Mouse (Mus musculus): ENCODE measurements around the gene Jmjd8.
"Not testable (repeated sequence)": the region's sequence is repeated elsewhere in the genome, so short reads cannot be mapped to it uniquely, and the experiment has no call there.

Jmjd8 gene

GRCm38 (mm10) chr17:25863681-25864080 lies 35.0 kb downstream of the Jmjd8 start:
- no peak for DNase-seq

GRCm38 (mm10) chr17:25864311-25864710 lies 35.6 kb downstream of the Jmjd8 start:
- no peak for DNase-seq

DNA sequence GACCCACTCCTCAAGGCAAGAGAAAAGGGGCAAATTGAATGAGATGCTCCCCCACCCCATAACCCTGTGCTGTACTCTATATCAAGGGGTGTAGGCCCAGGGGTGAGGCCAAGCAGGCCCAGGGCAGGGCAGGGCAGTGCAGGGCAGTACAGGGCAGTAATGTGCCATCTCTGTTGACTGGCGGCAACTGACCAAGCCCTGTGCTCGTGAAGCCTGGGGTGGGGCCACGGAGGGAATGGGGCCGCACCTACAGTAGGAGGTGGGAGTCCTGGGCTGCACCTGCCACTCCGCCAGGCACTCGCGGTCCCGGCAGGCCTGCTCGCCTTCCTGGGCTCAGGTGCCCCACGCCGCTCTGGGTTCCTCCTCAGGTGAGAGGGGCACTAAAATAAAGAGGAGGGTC lies 36.6 kb downstream of the Jmjd8 start:
- no peak for DNase-seq

GRCm38 (mm10) chr17:25866172-25866571 lies 37.5 kb downstream of the Jmjd8 start:
- no peak for DNase-seq

DNA sequence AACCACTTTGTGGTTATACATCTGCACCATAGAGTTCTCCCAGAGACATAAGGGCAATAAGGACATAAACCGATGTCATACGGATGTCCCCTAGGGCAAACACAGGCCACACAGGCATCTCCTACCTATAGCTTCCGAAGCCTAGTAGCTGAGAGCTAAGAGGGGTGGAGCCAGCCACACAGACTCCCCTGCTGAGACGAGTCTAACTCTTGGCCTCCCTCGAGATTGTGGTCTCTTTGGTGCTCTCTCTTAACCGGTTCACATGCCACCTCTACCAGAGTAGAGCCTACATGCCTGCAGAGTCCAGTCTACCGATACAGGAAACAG lies 38.8 kb downstream of the Jmjd8 start:
- DNase-seq = no peak

GRCm38 (mm10) chr17:25867836-25868600 lies 39.4 kb downstream of the Jmjd8 start:
- DNase-seq = peak; percentile 43 to 64

GRCm38 (mm10) chr17:25868601-25869191 lies 40.0 kb downstream of the Jmjd8 start, which contains the start of gene Mcrip2:
Gene Mcrip2 (minus strand): TSS chr17:25868764.
- peak; percentile 85 to 88 for DNase-seq

- no peak for DNase-seq
Measured at GRCm38 (mm10) chr17:25869498-25869897, 40.8 kb downstream of the Jmjd8 start.

GRCm38 (mm10) chr17:25869954-25870353 lies 41.3 kb downstream of the Jmjd8 start:
- no peak for DNase-seq

DNA sequence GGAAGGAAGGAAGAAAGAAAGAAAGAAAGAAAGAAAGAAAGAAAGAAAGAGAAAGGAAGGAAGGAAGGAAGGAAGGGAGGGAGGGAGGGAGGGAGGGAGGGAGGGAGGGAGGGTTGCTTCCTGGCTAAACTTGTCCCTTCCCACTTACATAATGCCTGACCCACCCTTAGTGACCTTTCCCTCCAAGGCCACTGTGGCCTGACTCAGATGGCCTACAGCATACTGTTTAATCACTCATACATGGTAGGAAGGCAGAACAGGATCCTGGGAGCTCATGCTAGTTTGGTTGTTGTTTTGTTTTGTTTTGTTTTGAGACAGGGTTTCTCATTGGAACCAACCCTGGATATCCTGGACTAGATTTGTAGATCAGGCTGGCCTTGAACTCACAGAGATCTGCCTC lies 42.9 kb downstream of the Jmjd8 start:
- DNase-seq = not testable (repeated sequence)

DNA sequence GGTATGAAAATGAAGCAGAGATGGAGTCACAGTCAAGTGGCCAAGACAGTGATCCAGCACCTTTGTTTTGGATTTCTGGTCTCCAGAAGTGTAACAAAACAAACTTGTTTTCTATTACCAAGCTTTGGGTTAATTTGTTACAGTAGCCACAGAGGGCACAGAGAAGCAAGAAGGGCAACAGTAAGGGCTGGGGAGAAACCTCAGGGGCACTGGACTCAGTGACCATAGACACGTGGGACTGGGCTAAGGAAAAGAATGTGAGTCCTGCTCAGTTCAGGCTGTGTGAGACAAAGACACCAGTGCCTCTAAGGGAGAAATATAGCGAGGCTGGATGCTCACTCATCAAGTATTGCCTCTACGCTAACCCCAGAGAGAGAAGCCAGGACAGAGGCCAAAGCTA lies 44.0 kb downstream of the Jmjd8 start:
- DNase-seq = no peak

GRCm38 (mm10) chr17:25873405-25874147 lies 44.9 kb downstream of the Jmjd8 start:
- DNase-seq = no peak

DNA sequence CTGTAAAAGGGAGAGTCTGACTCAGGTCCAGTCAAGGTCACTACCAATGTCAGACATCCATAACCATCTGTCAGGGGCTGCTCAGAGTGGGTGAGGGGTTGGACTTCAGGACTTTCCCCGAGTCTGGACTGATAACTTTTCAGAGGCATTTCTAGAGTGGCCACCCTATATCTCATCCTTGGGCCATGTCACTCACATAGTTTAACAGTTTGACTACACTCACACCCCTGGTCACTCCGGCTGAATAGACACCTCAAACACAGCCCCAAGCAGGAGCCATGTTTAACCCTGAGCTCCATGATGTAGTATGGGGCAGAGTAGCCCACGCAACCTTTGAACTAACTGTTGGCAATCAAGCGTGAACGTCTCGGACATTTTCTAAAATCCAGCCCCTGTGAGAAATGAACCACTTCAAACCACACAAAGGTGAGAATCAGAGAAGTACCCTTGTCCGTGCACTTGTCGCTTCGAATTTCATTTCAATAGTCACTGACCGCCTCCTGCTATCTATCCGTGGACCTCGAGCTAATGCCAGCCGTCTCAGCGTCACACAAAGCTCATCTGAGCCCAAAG lies 45.6 kb downstream of the Jmjd8 start:
- no peak for DNase-seq

- peak; percentile 90 to 93 for DNase-seq
Measured at GRCm38 (mm10) chr17:25874721-25875170, 46.1 kb downstream of the Jmjd8 start, which contains the start of gene Mettl26. Gene Mettl26 (plus strand): TSS chr17:25875074.

GRCm38 (mm10) chr17:25875171-25876136 lies 46.8 kb downstream of the Jmjd8 start:
- DNase-seq = peak; percentile 91 to 92

DNA sequence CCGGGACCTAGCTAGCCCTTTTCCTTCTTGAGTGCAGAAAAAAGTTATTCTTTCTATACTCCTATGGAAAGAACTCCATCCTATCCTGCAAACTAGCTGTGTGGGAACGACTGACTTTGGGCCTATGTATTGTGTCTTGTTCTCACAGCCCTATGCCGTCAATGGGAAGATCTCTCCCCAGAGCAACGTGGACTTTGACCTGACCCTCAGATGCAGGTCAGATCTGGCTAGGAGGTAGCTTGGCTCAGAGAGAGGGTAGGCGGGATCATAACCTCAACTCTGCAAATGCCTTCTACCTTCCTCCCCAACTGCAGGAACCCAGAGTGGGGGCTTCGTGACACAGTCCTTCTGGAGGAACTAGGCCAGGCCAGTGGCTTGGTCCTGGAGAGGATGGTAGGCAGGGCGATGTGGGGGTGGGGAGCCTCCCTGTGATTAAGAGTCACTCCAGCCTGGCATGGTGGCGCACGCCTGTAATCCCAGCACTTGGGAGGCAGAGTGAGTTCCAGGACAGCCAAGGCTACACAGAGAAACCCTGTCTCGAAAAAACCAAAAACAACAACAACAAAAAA lies 47.8 kb downstream of the Jmjd8 start:
- no peak for DNase-seq

DNA sequence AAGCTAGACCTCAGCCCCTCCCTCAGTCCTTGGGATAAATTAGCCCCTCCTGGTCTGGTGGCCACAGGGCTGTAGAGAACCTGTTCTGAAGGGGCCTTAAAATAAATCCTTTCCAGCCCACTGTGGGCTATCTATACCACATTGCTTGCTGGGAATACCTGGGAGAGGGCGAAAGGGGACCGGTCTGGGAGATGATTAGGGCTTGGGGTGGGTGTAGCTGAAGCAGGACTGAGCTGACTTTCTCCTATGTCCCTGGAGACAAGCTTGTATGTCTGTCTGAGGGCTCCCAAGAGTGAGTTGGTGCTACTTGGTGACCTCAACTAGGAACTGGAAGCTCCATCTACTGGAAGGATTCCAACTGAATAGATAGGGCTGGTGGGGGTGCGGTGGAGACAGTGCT lies 48.4 kb downstream of the Jmjd8 start:
- no peak for DNase-seq

- DNase-seq = no peak
Measured at GRCm38 (mm10) chr17:25877741-25878610, 49.3 kb downstream of the Jmjd8 start.

- DNase-seq = no peak
Measured at GRCm38 (mm10) chr17:25878611-25879180, 50.0 kb downstream of the Jmjd8 start.

- peak in 1 of 2 experiments; percentile 38 for DNase-seq
Measured at GRCm38 (mm10) chr17:25879261-25879660, 50.6 kb downstream of the Jmjd8 start.
